Mouse (Mus musculus) myocyte (in vitro differentiated cells): ENCODE data around the gene Furin.

Source experiments
- MYOD1 ChIP-seq, 3 experiments: IDR thresholded peaks; one replicate each; pipeline ENCODE4 v1.6.1; 2011; ENCODE audit warnings: control low read depth in 2 of 3, low read depth in 2 of 3, mild to moderate bottlenecking in 2 of 3, moderate library complexity in 1 of 3; ENCODE audit not compliant: insufficient read length in 2 of 3, control insufficient read depth in 1 of 3
- POLR2A ChIP-seq: IDR thresholded peaks from one replicate; pipeline ENCODE4 v1.6.1; 2011; ENCODE audit warnings: low read depth, mild to moderate bottlenecking, control low read depth, moderate library complexity; ENCODE audit not compliant: insufficient read length
- USF1 ChIP-seq: IDR thresholded peaks from one replicate; pipeline ENCODE4 v1.6.1; 2011; ENCODE audit warnings: low read depth, mild to moderate bottlenecking, control low read depth, moderate library complexity

GRCm38 (mm10) chr7:80410380-80410779 is 5.1 kb upstream of the Furin start:
- TF ChIP-seq MYOD1 (IDR thresholded peaks at IDR 0.05; ENCODE audit: control insufficient read depth in 1 of 3, insufficient read length in 2 of 3, low read depth in 2 of 3) (no peak), USF1 (no peak), POLR2A (no peak)
